Mouse (Mus musculus) c-Kit-positive CD71-positive TER-119-negative erythroid progenitor cells, embryonic 14.5 days (primary cell): ENCODE measurements around the gene Fbxl2.

ENCODE experiments used
- DNase-seq: peaks from one replicate; pipeline ENCODE4 v3.0.0-alpha.2; 2013; ENCODE audit warnings: low read depth

The Fbxl2 gene

DNA sequence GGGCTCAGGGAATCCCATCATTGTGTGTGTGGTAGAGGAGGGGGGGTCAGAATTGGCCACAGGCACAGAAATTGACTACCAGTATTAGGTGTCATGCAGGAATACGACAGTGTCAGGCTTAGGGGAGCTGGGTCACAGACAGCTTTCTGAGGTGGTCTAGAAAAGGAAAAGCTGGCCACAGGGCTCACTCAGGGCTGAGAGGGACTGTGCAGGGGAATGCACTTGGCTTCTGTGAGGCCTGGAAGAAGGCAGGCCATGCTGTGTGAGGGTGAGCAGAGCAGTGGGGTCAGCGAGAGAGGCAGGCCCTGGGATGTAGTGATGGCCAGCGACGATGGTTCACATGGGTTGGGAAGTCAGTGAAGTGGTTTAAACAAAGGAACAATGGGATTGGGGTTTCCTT lies 72.1 kb downstream of the Fbxl2 start:
- DNase-seq: no peak

DNA sequence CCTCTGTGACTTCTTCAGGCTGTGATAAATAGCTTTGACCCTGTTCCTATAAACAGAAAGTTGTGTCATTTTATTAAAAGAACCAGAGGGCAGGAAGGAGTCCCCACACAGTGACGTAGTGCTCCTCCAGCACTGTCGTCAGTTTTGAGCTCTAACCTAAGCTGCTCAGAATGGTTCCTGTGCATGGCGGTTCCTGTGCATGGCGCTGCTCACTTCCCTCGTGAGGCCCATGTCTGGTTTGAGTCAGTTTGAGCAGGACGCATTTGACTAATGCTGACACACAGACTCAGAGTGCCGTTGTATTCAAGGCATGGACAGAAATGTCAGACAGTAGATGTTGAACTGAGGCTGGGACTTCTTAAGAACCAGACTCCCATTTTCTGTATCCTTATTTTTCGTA lies 74.4 kb downstream of the Fbxl2 start:
- DNase-seq: no peak

DNA sequence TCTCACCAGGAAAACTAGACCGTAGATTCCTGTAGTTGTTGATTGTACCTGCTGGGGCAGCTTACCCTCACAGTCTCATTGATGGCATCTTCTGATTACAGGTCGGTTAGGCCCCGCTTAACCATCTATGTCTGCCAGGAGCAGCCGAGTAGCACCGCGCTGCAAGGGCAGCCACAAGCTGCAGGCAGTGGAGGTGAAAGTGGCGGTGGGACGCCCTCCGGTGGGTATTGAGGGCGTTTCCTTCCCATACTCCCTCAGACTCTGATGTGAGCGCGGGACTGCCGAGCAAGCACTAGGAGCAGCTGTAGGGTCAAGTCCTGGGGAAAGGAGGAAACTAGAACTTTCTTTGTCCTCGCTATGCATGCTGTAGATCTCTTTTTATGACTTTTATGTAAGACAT lies 76.0 kb downstream of the Fbxl2 start:
- no peak for DNase-seq

DNA sequence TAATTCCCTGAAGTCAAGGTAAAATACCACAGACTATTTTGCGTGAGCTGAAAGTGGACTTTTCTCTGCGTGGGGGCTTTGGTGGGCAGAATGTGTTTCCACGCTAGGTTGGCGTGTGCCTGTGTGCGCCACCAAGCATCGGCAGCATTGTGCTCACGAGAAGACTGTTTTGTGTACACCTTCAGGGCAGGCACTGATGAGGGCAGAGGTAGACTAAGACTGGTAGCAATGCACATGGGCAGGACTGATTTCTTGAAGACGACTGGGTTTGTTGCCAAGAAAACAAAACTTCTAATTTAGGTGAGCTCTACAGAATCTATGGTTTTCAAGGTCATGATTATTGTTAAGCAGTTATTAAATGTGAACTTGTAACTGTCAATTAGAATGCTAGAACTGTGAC lies 76.6 kb downstream of the Fbxl2 start:
- DNase-seq: no peak

DNA sequence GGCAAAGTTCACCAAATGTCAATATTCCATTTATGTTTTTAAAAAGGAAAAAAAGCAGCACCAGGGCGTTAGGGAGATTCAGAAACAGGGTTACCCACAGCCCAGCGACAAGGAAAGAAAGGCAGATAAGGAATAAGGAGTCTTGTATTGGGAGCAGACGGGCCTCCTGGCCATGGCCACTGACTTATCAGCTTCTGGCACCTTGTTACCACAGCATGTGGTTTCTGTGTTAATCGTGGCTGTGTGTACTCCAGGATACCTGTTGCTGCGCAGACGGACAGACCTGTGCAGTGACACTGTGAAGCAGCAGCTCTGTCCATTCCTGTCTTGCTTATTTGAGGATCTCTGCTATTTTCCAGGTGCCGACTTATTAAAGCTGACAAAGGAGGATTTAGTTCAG lies 77.0 kb downstream of the Fbxl2 start:
- DNase-seq: peak; percentile 93

DNA sequence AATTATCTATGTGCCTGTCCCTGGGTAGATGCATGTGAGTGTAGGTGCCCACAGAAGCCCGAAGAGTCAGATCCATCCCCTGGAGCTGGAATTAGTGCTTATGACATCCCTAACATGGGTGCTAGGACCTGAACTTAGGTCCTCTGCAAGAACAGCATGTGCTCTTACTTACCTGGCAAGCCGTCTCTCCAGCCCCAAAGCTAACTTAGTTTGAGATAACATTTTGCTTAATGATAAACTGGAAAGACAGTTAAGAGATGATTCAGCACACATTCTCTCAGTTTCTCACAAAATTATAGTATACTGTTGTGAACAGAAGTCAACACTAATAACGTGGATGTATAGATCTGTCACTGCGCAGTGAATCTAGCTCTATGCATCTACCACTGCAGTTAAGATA lies 79.2 kb downstream of the Fbxl2 start:
- no peak for DNase-seq

DNA sequence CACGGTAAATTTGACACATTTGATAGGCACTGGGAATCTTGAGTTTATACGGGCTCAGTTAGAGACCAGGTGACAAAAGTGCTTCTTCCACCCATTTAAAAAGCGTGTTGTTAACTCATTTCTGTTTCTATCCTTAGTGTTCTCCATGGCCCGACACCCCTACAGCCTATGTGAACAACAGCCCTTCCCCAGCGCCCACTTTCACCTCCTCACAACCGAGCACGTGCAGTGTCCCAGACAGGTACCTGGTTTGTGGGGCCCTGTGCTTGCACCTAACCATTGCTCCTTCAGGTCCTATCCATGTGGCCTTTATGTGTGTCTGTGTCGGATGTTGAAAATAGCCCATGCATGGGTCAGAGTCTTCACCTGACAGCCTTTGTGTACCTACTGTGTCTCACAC lies 81.6 kb downstream of the Fbxl2 start:
- no peak for DNase-seq

DNA sequence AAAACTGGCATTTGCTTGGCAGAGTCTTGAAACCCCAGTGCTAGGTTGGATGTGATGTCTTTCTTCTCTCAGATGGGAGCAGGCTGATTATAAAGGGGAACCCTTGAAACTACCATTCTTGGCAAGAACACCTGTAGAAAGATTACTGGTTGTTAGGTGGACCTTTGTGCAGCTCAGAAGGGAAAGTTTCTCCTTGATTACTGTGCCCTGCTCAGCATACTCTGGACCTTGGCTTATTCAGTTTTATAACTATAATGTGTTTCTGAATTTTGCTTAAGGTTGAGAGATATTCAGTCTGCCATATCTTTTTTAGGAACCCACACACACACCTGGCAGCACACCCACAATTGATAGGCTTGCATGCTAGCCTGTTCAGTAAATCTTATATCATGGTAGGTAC lies 82.3 kb downstream of the Fbxl2 start:
- no peak for DNase-seq

DNA sequence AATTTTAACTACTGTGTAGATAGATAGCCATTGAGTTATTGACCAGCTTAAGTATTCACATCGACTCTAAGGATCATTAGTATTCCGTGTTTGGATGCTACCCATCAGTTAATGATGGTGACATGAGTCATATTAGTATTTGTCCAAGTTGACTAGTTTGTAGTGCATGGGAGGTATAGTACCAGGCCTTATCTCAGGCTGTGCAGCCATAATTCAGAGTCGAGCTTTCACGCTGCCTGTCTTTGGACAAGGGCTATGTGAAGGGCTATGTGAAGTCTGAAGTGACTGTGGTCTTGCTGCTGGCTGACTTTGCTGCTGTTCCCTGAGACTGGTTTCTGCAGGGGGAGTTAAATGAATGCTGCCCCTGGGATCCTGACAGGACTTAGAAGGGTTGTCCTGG lies 88.2 kb downstream of the Fbxl2 start:
- no peak for DNase-seq

DNA sequence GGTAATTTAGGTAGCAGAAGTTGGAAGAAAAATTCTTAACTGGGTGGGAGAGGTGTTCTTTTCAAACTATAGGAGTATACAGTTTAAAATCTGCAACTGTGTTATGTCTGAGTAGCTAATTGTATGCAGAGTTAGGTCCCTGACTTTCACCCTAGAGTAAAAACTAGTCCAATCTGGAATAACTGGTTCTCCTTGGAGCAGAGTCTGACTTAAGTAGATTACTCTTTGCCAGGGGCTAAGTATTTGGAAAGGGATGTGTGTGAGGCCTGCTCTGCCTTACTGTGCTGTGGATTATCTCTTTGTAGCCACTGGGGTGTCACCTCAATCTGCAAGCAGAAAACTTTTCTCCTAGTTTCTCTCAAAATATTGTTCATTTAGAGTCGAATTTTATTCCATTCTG lies 98.8 kb downstream of the Fbxl2 start:
- DNase-seq: no peak

DNA sequence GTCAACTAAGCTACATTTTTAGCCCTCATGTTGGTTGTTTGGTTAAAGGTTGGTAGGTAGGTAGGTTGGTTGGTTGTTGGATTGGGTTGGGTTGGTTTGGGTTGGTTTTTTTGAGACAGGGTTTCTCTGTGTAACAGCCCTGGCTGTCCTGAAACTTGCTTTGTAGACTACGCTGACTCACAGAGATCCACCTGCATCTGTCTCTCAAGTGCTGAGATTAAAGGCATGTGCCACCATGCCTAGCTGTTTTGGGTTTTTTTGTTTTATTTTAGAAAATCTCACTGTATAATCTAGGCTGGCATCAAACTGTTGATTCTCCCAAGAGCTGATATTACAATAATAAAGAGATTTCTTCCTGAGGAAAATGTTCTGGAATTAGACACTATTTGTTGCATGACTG lies 102.6 kb downstream of the Fbxl2 start:
- DNase-seq: no peak

DNA sequence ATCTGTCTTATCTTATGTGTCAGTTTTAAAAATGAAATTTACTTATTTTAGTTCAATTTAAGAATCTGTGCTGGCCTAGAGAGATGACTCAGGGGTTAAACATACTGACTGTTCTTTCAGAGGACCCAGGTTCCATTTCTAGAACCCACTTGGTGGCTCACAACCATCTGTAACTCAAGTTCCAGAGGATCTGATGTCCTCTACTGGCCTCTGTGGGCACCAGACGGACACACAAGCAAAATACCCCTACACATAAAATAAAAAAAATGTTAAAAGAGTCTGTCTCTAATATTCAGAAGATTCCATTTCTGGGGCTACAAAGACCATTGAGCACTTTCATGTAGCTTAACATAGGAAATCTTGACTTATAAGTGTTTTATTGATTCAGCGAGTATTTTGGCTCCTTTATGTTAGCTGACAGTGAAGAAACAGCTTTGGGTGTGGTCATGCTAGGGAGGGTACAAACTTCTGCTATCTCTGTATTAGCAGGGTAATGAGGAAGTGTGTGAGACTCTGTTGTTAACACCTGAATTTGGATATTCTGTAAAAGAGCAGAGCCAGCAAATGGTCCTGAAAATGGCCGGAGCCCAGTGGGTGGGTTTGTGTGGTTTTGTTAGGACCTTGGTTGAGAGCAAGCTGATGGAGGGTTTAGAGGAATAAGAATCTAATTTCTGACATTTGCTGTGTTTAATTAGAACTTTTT lies 104.7 kb downstream of the Fbxl2 start:
- peak; percentile 61 for DNase-seq

DNA sequence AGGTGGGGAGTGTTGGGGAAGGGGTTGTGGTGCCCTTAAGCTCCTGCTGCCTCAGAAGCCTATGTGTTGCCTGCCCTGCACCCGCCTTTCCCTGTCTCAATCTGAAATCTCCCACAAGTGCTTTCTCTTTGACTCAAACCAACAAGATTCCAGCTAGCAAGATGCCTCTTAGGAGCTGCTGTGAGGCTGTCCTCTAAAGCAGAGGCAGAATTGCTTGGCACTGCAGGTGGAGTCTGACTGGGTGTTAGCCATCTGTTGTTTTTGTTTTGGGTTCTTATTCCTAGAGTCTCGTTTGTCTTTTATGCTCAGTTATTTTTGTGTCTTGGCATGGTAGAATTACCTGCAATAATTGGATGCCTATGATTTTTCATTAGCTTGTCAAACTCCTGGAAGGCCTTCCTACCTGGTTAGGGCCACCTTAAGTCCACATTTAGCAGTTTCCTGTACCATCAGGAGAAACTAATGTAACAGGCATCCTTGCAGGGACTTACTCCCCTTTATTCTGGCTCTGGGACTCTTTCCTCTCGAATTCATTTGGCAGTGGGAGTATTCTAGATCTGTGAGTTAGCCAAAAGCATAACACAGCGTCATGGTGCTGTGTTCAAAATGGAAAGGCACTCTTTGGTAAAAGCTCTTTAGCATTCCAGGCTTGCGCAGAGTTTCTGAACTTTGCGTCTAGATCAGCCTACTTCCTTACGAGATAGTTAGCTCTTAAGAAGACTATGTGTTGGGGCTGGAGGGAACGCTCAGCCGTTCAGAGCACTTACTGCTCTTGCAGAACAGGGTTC lies 106.7 kb downstream of the Fbxl2 start:
- DNase-seq: no peak

DNA sequence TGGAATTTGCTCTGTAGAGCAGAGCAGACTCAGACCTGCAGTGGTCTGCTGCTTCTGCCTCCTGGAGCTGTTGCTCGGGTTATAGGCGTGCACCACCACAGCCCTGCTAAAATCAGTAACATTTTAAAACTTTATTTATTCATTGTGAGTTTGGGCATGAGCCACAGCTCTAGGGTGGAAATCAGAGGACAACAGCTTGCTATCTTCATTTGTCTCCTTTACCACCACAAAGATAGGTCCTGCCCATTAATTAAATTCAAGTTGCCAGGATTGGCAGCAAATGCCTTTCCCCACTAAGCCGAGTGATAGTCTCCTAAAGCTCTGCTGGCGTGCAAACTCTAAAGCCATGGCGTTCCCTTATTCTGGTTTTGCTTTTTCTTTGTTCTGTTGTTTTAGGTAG lies 110.4 kb downstream of the Fbxl2 start:
- peak; percentile 34 for DNase-seq

DNA sequence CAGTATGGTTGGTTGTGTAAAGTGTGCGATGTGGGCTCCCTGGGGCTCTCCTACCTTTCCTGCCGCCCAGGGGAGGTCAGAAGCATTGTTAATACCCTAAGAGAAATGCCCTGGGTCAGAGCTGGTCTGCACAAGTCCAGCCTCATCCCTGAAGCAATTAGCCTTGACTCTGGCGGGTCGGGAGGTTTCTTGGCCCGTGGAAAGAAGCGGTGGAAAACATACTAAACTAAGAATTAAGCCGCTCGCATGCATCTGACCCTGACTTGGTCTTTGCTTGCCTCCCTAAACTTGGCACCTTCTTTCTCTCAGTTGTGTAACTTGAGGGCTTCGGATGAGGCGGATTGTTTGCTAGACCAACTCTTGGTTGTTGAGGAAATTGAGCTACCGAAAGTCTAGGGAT lies 113.5 kb downstream of the Fbxl2 start:
- no peak for DNase-seq

DNA sequence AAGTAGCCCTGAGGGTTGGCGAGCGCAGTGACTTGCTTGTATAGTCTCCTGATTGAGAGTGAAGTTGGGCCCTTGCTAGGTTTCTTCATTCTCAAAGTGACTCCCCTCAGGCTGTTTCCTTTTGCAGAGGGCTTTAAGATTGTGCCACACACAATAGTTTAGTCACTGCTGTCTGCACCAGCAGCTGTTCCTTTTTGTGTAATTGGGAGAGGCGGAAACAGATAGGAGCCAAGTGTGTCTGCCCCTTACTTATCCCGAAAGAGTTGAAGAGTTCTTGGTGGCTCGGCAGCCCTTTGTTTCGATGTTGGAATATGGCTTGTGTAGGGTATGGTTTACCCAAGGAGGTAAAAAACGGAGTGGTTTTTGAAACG lies 113.9 kb downstream of the Fbxl2 start:
- DNase-seq: peak; percentile 44

DNA sequence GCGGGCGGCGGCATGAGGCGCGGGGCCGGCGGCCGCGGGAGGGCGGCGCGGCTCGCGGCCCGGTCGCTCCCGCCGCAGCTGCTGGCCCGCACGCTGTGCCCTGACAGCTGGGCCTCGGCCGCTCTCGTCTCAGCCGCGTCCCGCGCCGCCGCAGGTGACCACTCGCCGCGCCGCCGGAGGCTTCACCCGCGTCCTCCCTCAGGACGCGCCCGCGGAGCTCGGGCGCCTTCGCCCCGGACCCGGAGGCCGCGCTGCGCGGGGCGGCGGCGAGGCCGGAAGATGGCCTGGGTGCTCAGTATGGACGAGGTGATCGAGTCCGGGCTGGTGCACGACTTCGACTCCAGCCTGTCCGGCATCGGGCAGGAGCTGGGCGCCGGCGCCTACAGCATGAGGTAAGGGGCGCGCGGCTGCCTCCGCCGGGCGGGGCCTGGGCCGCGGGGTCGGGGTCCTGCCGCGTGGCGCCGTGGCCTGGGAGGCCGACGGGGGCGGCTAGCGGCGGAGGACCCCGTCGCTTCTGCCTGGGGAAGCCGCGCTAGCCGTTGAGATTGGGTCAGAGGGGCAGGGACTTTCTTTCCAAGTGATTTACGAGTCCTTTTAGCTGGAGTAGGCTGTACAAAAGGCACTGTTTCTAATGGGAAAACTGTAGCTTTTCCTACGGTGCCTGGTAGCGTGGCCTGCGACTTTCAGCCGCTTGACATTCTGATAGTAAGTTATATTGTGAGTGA lies 114.5 kb downstream of the Fbxl2 start:
- DNase-seq: no peak

DNA sequence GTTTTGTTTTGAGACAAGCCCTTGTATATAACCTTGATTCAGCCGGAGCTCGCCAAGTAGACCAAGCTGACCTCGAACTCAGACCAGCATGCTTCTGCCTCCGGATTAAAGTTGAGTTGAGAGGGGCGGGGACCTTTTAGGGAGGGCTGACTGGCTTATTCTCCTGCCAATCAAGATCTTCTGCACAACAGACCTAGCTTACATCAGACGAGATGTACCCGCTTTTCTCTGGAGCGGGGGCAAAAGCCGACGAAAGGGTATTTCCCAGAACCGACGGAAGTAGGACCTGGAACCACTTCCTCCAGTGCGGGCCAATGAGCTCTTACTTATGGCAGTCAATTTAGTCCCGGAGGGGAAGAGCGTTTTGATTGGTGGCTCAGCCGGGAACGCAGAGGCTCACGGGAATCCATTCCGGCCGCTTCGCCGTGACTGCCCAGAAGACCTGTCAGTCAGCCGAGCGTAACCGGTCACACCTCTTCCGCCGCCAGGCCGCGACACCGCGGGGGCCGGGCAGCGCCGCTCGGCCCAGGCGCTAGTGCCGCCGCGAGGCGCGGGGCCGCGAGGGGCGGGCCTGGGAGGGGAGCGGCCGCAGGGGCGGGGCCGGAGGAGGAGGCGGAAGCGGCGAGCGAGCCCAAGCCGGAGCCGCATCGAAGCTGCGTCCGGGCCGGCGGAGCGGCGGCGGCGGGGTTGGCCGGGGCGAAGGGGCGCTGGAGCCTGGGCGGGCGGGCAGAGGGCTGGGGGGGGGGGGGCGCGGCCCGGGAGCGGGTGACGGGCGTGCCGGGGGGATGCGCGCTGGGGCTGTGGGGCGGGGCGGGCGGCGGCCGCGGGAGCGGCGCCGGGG lies 115.2 kb downstream of the Fbxl2 start, which contains the start of gene Ubp1:
Gene Ubp1 (plus strand): TSS at position 401 of the 841 bp plus-strand sequence.
- DNase-seq: peak; percentile 96

DNA sequence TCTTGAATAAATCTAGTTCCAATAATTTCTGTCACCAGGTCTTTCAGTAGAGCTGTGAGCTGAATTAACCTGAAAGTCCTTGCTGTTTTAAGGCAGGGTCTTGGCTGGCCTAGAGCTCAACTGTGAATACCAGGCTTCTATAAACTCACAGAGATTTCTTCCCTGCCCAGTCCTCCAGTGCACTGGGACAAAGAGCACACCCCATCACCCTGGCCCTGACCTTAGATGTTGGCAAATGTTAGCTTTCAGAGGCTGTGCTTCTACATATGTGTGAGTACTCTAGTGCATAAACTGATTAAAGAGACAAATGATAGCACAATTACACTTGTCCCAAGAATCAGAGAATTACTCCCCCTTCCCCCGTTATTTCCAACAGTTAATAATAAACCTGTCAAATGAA lies 116.3 kb downstream of the Fbxl2 start:
- DNase-seq: no peak

DNA sequence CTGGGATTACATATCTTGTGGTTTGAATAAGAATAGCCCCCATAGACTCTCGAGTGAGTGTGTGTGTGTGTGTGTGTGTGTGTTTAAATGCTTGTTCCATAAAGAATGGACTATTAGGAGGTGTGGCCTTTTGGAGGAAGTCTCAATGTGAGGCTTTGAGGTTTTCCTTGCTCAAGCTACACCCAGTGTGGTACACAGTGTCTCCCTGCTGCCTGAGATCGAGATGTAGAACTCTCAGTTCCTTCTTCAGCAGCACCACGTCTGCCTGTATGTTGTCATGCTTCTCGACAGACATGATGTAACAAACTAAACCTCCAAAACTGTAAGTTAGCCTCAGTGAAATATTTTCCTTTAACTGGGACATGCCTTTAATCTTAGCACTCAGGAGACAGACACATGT lies 117.4 kb downstream of the Fbxl2 start:
- DNase-seq: no peak

DNA sequence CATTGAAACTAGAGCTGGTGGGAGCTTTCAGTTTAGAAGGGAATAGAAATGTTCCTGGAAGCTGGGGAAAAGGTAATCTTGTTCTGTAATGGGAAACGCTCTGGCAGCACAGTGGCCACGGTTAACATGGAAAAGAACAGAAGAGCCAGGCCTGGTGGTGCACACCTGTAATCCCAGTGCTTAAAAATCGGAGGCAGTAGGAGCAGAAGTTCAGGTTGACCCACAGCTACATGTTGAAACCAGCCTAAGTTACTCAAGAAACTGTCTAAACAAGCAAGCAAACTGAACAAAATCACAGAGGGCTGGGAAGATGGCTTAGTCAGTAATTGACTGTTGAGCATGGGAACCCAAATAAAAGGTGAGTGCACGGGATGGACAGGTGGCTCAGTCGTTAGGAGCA lies 121.1 kb downstream of the Fbxl2 start:
- DNase-seq: no peak

DNA sequence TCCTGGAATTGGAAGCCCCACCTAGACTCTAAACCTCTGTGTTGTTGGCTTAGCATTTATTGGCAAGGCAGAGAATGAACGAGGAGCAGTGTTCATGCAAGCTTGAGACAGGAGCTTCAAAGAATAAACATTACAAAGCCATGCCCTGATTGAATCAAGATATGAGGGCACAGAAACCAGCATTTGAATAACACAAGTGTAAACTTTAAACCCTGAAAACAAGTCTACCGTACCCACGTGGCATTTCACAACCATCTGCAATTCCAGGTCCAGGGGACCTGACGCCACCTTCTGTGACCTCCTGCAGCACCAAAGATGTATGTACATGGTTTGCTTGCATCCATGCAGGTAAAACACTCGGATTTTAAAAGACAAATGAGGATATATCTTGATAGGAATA lies 123.3 kb downstream of the Fbxl2 start:
- DNase-seq: no peak
